Mouse (Mus musculus) gastrocnemius, postnatal 25 days (tissue): ENCODE results near the gene Epc2. TPM values are rescaled to one million over a fixed set of nuclear protein-coding genes. Genes with fewer than 3 reads are reported as not detected.

Experiments
- DNase-seq: peaks from one replicate; pipeline ENCODE4 v3.0.0; 2022
- total RNA-seq, 2 experiments: library from RNA; stranded (reverse); gene quantifications; 1 replicate in 1 of 2; 2 replicates in 1 of 2; pipeline ENCODE4 v1.2.3; 2021

Gene Epc2
- total RNA-seq, 2 experiments from 2014 or later = 10.9 to 11.9 TPM

- no peak for DNase-seq
Observed at GRCm38 (mm10) chr2:49571159-49571920, 120.1 kb downstream of the Epc2 start.

GRCm38 (mm10) chr2:49572111-49572642 lies 120.9 kb downstream of the Epc2 start:
- no peak for DNase-seq

- no peak for DNase-seq
Observed at GRCm38 (mm10) chr2:49572684-49573083, 121.4 kb downstream of the Epc2 start.

- DNase-seq = no peak
Observed at GRCm38 (mm10) chr2:49573282-49573681, 122.0 kb downstream of the Epc2 start.

- no peak for DNase-seq
Observed at GRCm38 (mm10) chr2:49580585-49580984, 129.3 kb downstream of the Epc2 start.

- DNase-seq = no peak
Observed at GRCm38 (mm10) chr2:49582546-49582945, 131.3 kb downstream of the Epc2 start.

GRCm38 (mm10) chr2:49583311-49583710 lies 132.0 kb downstream of the Epc2 start:
- no peak for DNase-seq

GRCm38 (mm10) chr2:49590450-49590849 lies 139.2 kb downstream of the Epc2 start:
- DNase-seq = no peak

GRCm38 (mm10) chr2:49592926-49593325 lies 141.6 kb downstream of the Epc2 start:
- no peak for DNase-seq

- no peak for DNase-seq
Observed at GRCm38 (mm10) chr2:49594886-49595285, 143.6 kb downstream of the Epc2 start.

- no peak for DNase-seq
Observed at GRCm38 (mm10) chr2:49596318-49596717, 145.0 kb downstream of the Epc2 start.

- DNase-seq = no peak
Observed at GRCm38 (mm10) chr2:49600021-49600681, 148.9 kb downstream of the Epc2 start.

Other genes starting within 250 kb of the Epc2 start
- under 1 TPM; 0.24 to 0.41 TPM for gene Kif5c, start 167.8 kb downstream of the Epc2 start, total RNA-seq